Mouse (Mus musculus): ENCODE results near the gene Atg16l2. TPM values are rescaled to one million over a fixed set of nuclear protein-coding genes. Genes with fewer than 3 reads are reported as not detected.

The Atg16l2 gene
- total and polyA plus RNA-seq, 3 experiments: 7.9 to 8.8 TPM; not detected in 1

DNA sequence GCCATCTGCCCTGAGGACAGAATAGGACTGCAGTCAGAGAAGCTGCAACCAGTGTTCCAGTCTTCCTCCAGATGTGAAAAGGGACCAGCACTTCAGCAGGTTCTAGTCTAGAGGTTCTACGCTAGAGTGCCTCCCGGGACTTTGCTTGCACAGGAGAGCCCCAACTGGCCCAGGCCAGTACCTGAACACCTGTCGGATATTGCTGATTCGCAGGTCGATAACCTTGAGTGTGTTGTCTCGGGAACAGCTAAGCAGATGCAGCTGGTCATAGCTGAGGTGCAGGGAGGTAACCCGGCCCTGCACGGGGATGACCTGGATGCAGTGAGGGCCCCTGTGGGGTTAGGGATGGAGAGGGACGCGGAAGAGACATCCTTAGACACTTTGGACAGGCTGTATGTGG lies 11.7 kb downstream of the Atg16l2 start:
- no peak for TF ChIP-seq CHD2 (IDR thresholded peaks at IDR 0.05; ENCODE audit: low read length)
- no peak for TF ChIP-seq RCOR1 (IDR thresholded peaks at IDR 0.05; ENCODE audit: low read depth, low read length)
- TF ChIP-seq POLR2AphosphoS2 (IDR thresholded peaks at IDR 0.05; ENCODE audit: low read length): no peak
- TF ChIP-seq KAT2A (conservative IDR thresholded peaks at IDR 0.05; ENCODE audit: low read depth, low read length): no peak
- TF ChIP-seq MAX (IDR thresholded peaks at IDR 0.05; ENCODE audit: low read length): no peak
- no peak for TF ChIP-seq SMC3 (IDR thresholded peaks at IDR 0.05; ENCODE audit: low read depth, low read length)
- TF ChIP-seq ZKSCAN1 (IDR thresholded peaks at IDR 0.05; ENCODE audit: low read depth, low read length): no peak
- no peak for TF ChIP-seq ZNF384 (IDR thresholded peaks at IDR 0.05; ENCODE audit: low read depth, low read length)
- no peak for TF ChIP-seq ELF1 (IDR thresholded peaks at IDR 0.05; ENCODE audit: low read depth, low read length)
- TF ChIP-seq ETS1 (IDR thresholded peaks at IDR 0.05; ENCODE audit: low read depth, low read length): no peak
- no peak for TF ChIP-seq TAL1 (IDR thresholded peaks at IDR 0.05; ENCODE audit: low read length)
- TF ChIP-seq GABPA (IDR thresholded peaks at IDR 0.05; ENCODE audit: low read depth, low read length): no peak
- TF ChIP-seq UBTF (IDR thresholded peaks at IDR 0.05; ENCODE audit: borderline replicate concordance, insufficient read depth, low read depth, low read length): no peak
- no peak for TF ChIP-seq MEF2A (IDR thresholded peaks at IDR 0.05; ENCODE audit: extremely low read depth, insufficient replicate concordance, low read depth, low read length, poor library complexity, severe bottlenecking)
- no peak for TF ChIP-seq MYB (IDR thresholded peaks at IDR 0.05; ENCODE audit: low read depth, low read length)
- no peaks in the 10 kb centered on the region for H3K27me3 ChIP-seq (ENCODE audit: control insufficient read depth in 1 of 2, insufficient read depth in 2 of 2, low read length in 2 of 2)
- no peak overlapping the region for H3K9ac ChIP-seq (ENCODE audit: control insufficient read depth, low read depth, low read length, poor library complexity, severe bottlenecking)
- H3K27ac ChIP-seq (ENCODE audit: control insufficient read depth, low read depth, low read length): no peak overlapping the region
- H3K36me3 ChIP-seq (ENCODE audit: control insufficient read depth in 1 of 2, insufficient read depth in 2 of 2, low read length in 2 of 2): no peaks in the 10 kb centered on the region
- H3K79me2 ChIP-seq (ENCODE audit: control insufficient read depth, insufficient read depth, low read length, poor library complexity): no peaks in the 10 kb centered on the region
- no peak overlapping the region for H3K4me3 ChIP-seq (ENCODE audit: control insufficient read depth in 1 of 2, insufficient read depth in 1 of 2, low read depth in 2 of 2, low read length in 2 of 2)
- no peaks in the 10 kb centered on the region for H3K9me3 ChIP-seq (replicated peaks; ENCODE audit: insufficient read depth, low read length)
- H3K4me1 ChIP-seq (ENCODE audit: control insufficient read depth in 1 of 2, insufficient read depth in 2 of 2, low read length in 2 of 2): no peaks in the 10 kb centered on the region
- DNase-seq (ENCODE audit: low read depth, low spot score): no peak

DNA sequence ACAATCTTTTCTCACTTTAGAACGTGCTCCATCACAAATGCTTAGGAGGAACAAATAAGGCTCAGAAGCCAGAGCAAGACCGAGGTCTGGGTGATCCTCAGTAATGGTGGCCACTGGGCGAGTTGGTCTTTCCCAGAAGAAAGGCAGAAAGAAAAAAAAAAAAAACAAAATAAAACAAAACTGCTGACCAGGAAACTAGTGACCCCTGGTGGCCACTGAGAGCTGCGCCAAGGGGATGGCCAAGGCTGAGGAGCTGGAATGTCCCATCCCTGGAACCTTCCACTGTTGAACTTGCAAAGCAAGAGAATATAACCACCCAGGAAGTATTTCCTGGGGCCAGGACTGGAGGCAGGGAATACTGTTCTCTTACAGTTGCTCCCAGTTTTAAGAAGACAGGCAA lies 13.6 kb downstream of the Atg16l2 start:
- H3K27me3 ChIP-seq (ENCODE audit: control insufficient read depth in 1 of 2, insufficient read depth in 2 of 2, low read length in 2 of 2): no peaks in the 10 kb centered on the region
- 0 out of 2 replicates have a peak, but pooled peaks have one; percentile 18 for TF ChIP-seq JUND (IDR thresholded peaks at IDR 0.05; ENCODE audit: low read depth, low read length)
- peak; percentile 53 for TF ChIP-seq ZC3H11A (IDR thresholded peaks at IDR 0.05; ENCODE audit: low read depth, low read length)
- peak; percentile 74 to 81 (median 77) for TF ChIP-seq CTCF (IDR thresholded peaks at IDR 0.05 in 2 of 3, conservative IDR thresholded peaks at IDR 0.05 in 1 of 3; ENCODE audit: control insufficient read depth in 1 of 3, insufficient read depth in 1 of 3, low read depth in 2 of 3, low read length in 3 of 3, poor library complexity in 1 of 3, severe bottlenecking in 1 of 3)
- TF ChIP-seq BHLHE40 (IDR thresholded peaks at IDR 0.05; ENCODE audit: borderline replicate concordance, low read depth, low read length): no peak
- TF ChIP-seq USF1 (IDR thresholded peaks at IDR 0.05; ENCODE audit: low read depth, low read length): no peak
- TF ChIP-seq ELF1 (IDR thresholded peaks at IDR 0.05; ENCODE audit: low read depth, low read length): 0 out of 2 replicates have a peak, but pooled peaks have one; percentile 13
- TF ChIP-seq RAD21 (IDR thresholded peaks at IDR 0.05; ENCODE audit: low read depth, low read length): peak; percentile 63
- TF ChIP-seq SMC3 (IDR thresholded peaks at IDR 0.05; ENCODE audit: low read depth, low read length): peak; percentile 79
- TF ChIP-seq ZNF384 (IDR thresholded peaks at IDR 0.05; ENCODE audit: low read depth, low read length): peak; percentile 93
- H3K27ac ChIP-seq (ENCODE audit: control insufficient read depth, low read depth, low read length): no peak overlapping the region
- peak; percentile 55 for DNase-seq (ENCODE audit: low read depth, low spot score)
- H3K36me3 ChIP-seq (ENCODE audit: control insufficient read depth in 1 of 2, insufficient read depth in 2 of 2, low read length in 2 of 2): no peaks in the 10 kb centered on the region
- H3K79me2 ChIP-seq (ENCODE audit: control insufficient read depth, insufficient read depth, low read length, poor library complexity): no peaks in the 10 kb centered on the region
- no peak overlapping the region for H3K9ac ChIP-seq (ENCODE audit: control insufficient read depth, low read depth, low read length, poor library complexity, severe bottlenecking)
- H3K4me3 ChIP-seq (ENCODE audit: control insufficient read depth in 1 of 2, insufficient read depth in 1 of 2, low read depth in 2 of 2, low read length in 2 of 2): no peak overlapping the region
- H3K4me1 ChIP-seq (ENCODE audit: control insufficient read depth in 1 of 2, insufficient read depth in 2 of 2, low read length in 2 of 2): no peaks in the 10 kb centered on the region
- H3K9me3 ChIP-seq (replicated peaks; ENCODE audit: insufficient read depth, low read length): no peaks in the 10 kb centered on the region
